ENCODE assay signal across 8 mouse cellular contexts in the genomic region with DNA sequence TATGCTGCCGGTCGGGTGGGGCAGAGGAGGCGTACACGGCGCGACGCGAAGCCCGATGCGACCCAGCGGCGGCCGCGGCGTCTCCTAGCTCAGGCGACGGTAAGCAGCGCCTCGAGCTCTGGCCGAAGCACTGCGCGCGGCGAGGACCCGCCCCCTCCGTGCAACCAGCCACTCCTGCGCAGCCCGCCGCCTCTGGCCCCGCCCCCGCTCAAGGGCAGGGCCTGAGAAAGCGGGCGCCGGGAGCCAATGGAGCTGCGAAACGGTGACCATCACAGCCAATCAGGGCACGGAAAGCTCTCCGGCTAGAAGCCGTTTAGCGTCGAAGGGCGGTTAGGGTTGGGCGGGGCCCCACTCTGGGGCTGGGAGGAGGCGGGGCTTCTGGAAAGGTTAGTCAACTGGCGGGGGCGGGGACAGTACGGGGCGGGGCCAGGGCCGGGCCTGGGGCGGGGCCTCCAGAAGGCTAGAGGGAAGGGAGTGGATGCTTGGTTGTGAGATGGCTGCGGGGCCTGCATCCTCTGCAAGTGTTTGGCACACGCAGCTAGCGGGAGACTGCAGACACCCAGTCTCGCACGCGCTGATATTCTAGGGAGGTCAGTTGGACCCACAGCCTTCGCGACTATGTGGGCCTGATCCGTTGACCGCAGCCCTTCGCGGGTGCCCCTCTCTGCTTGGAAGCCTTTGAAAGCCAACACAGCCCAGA. TPM values are rescaled to one million over a fixed set of nuclear protein-coding genes. Genes with fewer than 3 reads are reported as not detected.
DNase-seq lines count a peak whose midpoint lies in the region; ATAC-seq lines count a peak whose summit lies in the region.

TSS of gene Pcbp3 (minus strand) at position 98 of the 700 bp plus-strand sequence.

- 0 out of 2 replicates have a peak, but pooled peaks cover 2% of the 10 kb centered on the region for H3K27me3 ChIP-seq in hindbrain, embryonic 13.5 days

- 2% methylated on average over 60 of the region's 62 CpGs for WGBS in hindbrain, embryonic 13.5 days

- peak; percentile 91 for DNase-seq in WW6 (ENCODE audit: low read depth, low spot score)
- peak; percentile 96 to 99 for DNase-seq in cerebellum, postnatal 36 days
- peak; percentile 86 to 92 for DNase-seq in frontal cortex, postnatal 25 days (ENCODE audit: low spot score in 2 of 2)
- peak; percentile 94 to 98 for DNase-seq in layer of hippocampus, postnatal 14 days (ENCODE audit: low spot score in 2 of 2)
- peak; percentile 98 for DNase-seq in lung, postnatal 10 days
- peak; percentile 95 for DNase-seq in ovary, postnatal 36 days (ENCODE audit: low spot score)
- DNase-seq in thymus, postnatal 14 days = peak; percentile 98

- no peaks in the 10 kb centered on the region for H3K9me3 ChIP-seq in hindbrain, embryonic 13.5 days

- peak; percentile 97 for ATAC-seq in hindbrain, embryonic 13.5 days (ENCODE audit: low FRiP score)

- peak within 1 kb of the TSS; percentile 83 for H3K27ac ChIP-seq in hindbrain, embryonic 13.5 days

- no peaks in the 10 kb centered on the region for H3K36me3 ChIP-seq in hindbrain, embryonic 13.5 days

- peak within 1 kb of the TSS; percentile 71 for H3K4me3 ChIP-seq in hindbrain, embryonic 13.5 days

- H3K4me1 ChIP-seq in hindbrain, embryonic 13.5 days (replicated peaks) = peaks cover 46% of the 10 kb centered on the region

- peak within 1 kb of the TSS; percentile 84 for H3K9ac ChIP-seq in hindbrain, embryonic 13.5 days

- H3K4me2 ChIP-seq in hindbrain, embryonic 13.5 days = peak within 1 kb of the TSS; percentile 98

RNA-seq across cellular contexts. Expression of gene Pcbp3, which starts in this region (rescaled TPM):
- 72.2 and 78.2 TPM in 2 replicates for polyA plus RNA-seq in hindbrain, embryonic 13.5 days (2015; fragmentation: Nextera tagmentation; extraction: Ambion mirVana)
- 10 to 100 TPM; 59.8 to 72.3 TPM for total RNA-seq in layer of hippocampus, postnatal 14 days (2021)

Comparison
In these comparisons a context has a peak if more than half of its experiments do, and no peak if none do; other contexts are left out.
1. Peak in every context shown above with its lines: DNase-seq, ATAC-seq, H3K4me3 ChIP-seq and H3K27ac ChIP-seq.